Mouse (Mus musculus): ENCODE measurements around the gene Exosc6. TPM values are rescaled to one million over a fixed set of nuclear protein-coding genes. Genes with fewer than 3 reads are reported as not detected.
A peak's percentile ranks its signal among the peaks of the same experiment; 100 is the strongest.
"Not testable (repeated sequence)": the region's sequence is repeated elsewhere in the genome, so short reads cannot be mapped to it uniquely, and the experiment has no call there.

The Exosc6 gene
- polyA plus RNA-seq, 1 experiment from 2014 or later: 10.8 TPM

DNA sequence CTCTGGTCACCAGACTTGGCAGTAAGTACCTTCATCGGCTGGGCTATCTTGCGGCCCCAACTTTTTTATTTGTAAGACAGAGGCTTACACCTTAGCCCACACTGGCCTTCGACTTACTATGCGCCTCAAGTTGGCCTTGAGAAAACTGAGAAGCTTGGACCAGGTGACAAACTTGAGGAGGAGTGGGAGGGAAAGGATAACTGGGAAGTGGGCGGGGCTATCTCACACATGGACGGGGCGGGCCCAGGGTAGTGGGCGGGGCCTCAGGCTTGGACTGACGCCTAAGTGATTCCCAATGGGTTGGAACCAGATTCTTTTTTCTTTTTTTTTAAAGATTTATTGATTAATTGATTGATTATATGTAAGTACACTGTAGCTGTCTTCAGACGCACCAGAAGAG is 11.3 kb downstream of the Exosc6 start:
- H3K36me3 ChIP-seq (ENCODE audit: control insufficient read depth, insufficient read depth, low read length): no peaks in the 10 kb centered on the region
- 33% methylated on average over 10 of the region's 10 CpGs for WGBS
- no peak for DNase-seq (ENCODE audit: low spot score)
- no peak overlapping the region for H3K27ac ChIP-seq (ENCODE audit: low read depth, low read length)
- H3K4me3 ChIP-seq (ENCODE audit: low read depth, low read length): no peak overlapping the region
- H3K4me2 ChIP-seq (ENCODE audit: low read depth, low read length, severe bottlenecking): no peak overlapping the region
- H3K4me1 ChIP-seq (replicated peaks; ENCODE audit: control insufficient read depth, insufficient read depth, low read length): no peaks in the 10 kb centered on the region
- H3K9me3 ChIP-seq (ENCODE audit: control insufficient read depth, low read length): no peaks in the 10 kb centered on the region
- H3K27me3 ChIP-seq (ENCODE audit: control insufficient read depth, insufficient read depth, low read length): no peaks in the 10 kb centered on the region
- no peak overlapping the region for H3K9ac ChIP-seq (ENCODE audit: low read length)
- ATAC-seq (replicated peaks; ENCODE audit: low FRiP score): no peak

DNA sequence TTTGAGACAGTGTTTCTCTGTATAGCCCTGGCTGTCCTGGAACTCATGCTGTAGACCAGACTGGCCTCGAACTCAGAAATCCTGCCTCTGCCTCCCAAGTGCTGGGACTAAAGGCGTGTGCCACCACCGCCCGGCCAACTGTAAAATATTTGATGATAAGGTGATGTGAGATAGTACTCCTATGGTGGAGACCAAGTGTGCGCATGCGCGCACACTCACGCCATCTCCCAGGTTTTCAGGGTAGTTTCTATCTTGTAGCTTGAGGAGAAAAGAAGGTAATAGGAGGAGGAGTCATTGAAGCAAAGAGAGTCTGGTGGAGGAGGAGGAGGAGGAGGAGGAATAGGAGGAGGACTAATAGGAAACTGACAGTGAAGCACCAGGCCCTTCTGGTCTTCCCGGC is 12.5 kb downstream of the Exosc6 start:
- not testable (repeated sequence) for H3K27ac ChIP-seq (ENCODE audit: low read depth, low read length); H3K4me3 ChIP-seq (ENCODE audit: low read depth, low read length); H3K9me3 ChIP-seq (ENCODE audit: control insufficient read depth, low read length)

DNA sequence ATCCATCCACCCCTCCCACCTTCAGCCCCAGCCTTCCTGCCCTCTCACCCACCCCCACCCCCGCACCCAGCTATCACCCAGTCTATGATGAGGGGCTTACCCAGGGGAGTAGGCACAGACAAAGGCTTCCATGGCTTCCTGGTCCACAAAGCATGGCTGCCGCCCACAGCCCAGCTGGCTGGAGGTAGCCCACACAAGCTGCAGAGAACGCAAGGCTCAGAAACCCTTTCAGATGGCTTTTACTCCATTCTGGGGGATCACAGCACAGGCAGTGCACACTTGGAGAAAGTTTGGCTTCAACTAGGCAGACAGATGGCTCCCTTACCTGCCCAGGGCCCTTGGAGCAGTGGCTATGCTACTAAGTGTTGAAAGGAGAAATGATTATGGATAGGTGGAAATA is 19.8 kb downstream of the Exosc6 start:
- Histone ChIP-seq H3K4me3 (ENCODE audit: low read depth, low read length) (no peak overlapping the region), H3K27ac (ENCODE audit: low read depth, low read length) (no peak overlapping the region), H3K27me3 (ENCODE audit: control insufficient read depth, insufficient read depth, low read length) (no peaks in the 10 kb centered on the region), H3K4me2 (ENCODE audit: low read depth, low read length, severe bottlenecking) (no peak overlapping the region), H3K36me3 (ENCODE audit: control insufficient read depth, insufficient read depth, low read length) (no peaks in the 10 kb centered on the region), H3K4me1 (replicated peaks; ENCODE audit: control insufficient read depth, insufficient read depth, low read length) (0 out of 2 replicates have a peak, but pooled peaks cover 2% of the 10 kb centered on the region), H3K9ac (ENCODE audit: low read length) (no peak overlapping the region), H3K9me3 (ENCODE audit: control insufficient read depth, low read length) (no peaks in the 10 kb centered on the region)
- DNase-seq (ENCODE audit: low spot score) (no peak), ATAC-seq (replicated peaks; ENCODE audit: low FRiP score) (no peak)
- 78% methylated on average over 3 of the region's 3 CpGs for WGBS

More for the DNA sequence above, 12.5 kb downstream of the Exosc6 start:
- not testable (repeated sequence) for H3K4me1 ChIP-seq (replicated peaks; ENCODE audit: control insufficient read depth, insufficient read depth, low read length); DNase-seq (ENCODE audit: low spot score); H3K36me3 ChIP-seq (ENCODE audit: control insufficient read depth, insufficient read depth, low read length); ATAC-seq (replicated peaks; ENCODE audit: low FRiP score); H3K4me2 ChIP-seq (ENCODE audit: low read depth, low read length, severe bottlenecking); H3K9ac ChIP-seq (ENCODE audit: low read length); H3K27me3 ChIP-seq (ENCODE audit: control insufficient read depth, insufficient read depth, low read length)
- WGBS: 88% methylated on average over 9 of the region's 9 CpGs

DNA sequence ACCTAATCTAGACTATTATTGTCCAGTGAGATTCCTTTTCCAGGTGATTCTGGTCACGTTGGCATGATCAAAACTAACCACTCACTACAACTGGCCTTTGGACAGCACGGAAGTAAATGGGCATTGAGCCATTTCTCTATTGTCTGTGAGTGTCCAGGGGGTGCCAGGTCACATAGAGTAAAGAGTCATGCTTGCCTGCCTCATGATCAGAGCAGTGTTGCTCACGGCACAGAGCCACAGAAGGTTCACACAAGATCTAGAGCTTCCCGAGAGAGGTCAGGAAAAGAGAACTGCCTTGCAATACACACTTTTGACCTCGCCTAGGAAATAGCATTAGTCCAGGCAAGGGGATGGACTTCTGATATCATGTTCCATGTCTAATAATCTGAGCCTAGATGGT is 23.3 kb downstream of the Exosc6 start:
- H3K36me3 ChIP-seq (ENCODE audit: control insufficient read depth, insufficient read depth, low read length): no peaks in the 10 kb centered on the region
- DNase-seq (ENCODE audit: low spot score): no peak
- H3K27me3 ChIP-seq (ENCODE audit: control insufficient read depth, insufficient read depth, low read length): no peaks in the 10 kb centered on the region
- peaks cover 6% of the 10 kb centered on the region for H3K4me1 ChIP-seq (replicated peaks; ENCODE audit: control insufficient read depth, insufficient read depth, low read length)
- no peak overlapping the region for H3K4me3 ChIP-seq (ENCODE audit: low read depth, low read length)
- no peaks in the 10 kb centered on the region for H3K9me3 ChIP-seq (ENCODE audit: control insufficient read depth, low read length)
- ATAC-seq (replicated peaks; ENCODE audit: low FRiP score): no peak
- H3K9ac ChIP-seq (ENCODE audit: low read length): no peak overlapping the region
- WGBS: 72% methylated on average over 5 of the region's 5 CpGs
- no peak overlapping the region for H3K4me2 ChIP-seq (ENCODE audit: low read depth, low read length, severe bottlenecking)
- H3K27ac ChIP-seq (ENCODE audit: low read depth, low read length): no peak overlapping the region

DNA sequence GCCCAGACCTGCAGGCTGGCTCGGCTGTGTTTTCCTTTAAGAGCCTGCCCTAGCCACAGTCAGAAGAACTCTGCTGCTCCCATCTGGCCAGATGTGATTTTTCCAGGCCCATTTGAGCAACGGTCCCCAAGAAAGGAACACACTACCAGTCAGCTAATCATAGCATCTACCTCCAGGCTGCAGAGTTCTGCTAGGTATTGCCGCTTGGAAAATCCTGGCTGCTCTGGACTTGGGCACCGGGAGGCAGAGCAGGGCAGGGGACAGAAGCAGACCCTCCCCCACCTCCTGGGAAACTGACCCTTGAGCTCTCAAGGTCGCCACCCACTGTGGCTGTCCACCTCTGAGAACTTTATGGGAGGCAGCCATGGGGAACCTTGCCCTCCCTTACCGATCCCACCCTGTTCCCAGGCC is 23.7 kb downstream of the Exosc6 start:
- H3K9ac ChIP-seq (ENCODE audit: low read length): no peak overlapping the region

DNA sequence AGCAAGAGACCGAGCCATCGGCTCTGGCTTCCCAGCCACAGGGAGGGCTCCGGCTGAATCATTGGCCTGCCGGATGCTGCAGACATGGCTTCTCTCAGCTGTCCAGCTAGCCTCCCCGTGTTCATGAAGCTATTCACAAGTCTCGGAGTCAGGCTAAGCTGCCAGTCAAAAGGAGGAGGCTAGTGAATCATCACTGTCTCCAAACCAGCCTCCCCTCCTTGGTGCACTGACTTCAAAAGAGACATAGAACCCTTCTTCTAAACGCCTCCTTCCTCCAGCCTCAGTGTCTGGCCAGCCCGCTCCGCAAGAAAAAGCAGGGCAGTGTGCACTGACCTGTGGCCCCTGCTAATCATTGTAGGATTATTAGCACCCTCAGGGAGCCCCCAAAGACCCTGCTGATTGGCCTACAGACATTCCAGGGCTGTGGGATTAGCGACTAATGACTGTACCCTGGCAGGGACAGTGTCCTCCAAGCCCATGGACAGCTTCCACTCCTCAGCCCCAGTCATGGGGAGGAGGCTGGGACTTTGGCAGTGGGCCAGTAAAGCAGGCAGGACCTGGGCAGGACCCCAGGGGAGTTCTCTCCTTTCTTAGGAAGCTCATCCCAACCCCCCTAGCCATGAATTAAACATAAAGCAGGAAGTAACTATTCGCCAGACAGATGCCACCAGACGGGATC is 25.6 kb downstream of the Exosc6 start:
- Histone ChIP-seq H3K36me3 (ENCODE audit: control insufficient read depth, insufficient read depth, low read length) (no peaks in the 10 kb centered on the region), H3K4me3 (ENCODE audit: low read depth, low read length) (no peak overlapping the region), H3K27ac (ENCODE audit: low read depth, low read length) (no peak overlapping the region), H3K4me1 (replicated peaks; ENCODE audit: control insufficient read depth, insufficient read depth, low read length) (peaks cover 6% of the 10 kb centered on the region), H3K9me3 (ENCODE audit: control insufficient read depth, low read length) (no peaks in the 10 kb centered on the region), H3K27me3 (ENCODE audit: control insufficient read depth, insufficient read depth, low read length) (no peaks in the 10 kb centered on the region), H3K9ac (ENCODE audit: low read length) (no peak overlapping the region; the same call in 1 of the 2 replicates), H3K4me2 (ENCODE audit: low read depth, low read length, severe bottlenecking) (no peak overlapping the region)
- DNase-seq (ENCODE audit: low spot score) (no peak), ATAC-seq (replicated peaks; ENCODE audit: low FRiP score) (no peak)
- WGBS: 43% methylated on average over 12 of the region's 12 CpGs

More for the DNA sequence above, 23.7 kb downstream of the Exosc6 start:
- H3K9me3 ChIP-seq (ENCODE audit: control insufficient read depth, low read length): no peaks in the 10 kb centered on the region
- no peak for DNase-seq (ENCODE audit: low spot score)
- no peak overlapping the region for H3K27ac ChIP-seq (ENCODE audit: low read depth, low read length)
- no peaks in the 10 kb centered on the region for H3K27me3 ChIP-seq (ENCODE audit: control insufficient read depth, insufficient read depth, low read length)
- no peak overlapping the region for H3K4me3 ChIP-seq (ENCODE audit: low read depth, low read length)
- no peak overlapping the region for H3K4me2 ChIP-seq (ENCODE audit: low read depth, low read length, severe bottlenecking)
- peaks cover 6% of the 10 kb centered on the region for H3K4me1 ChIP-seq (replicated peaks; ENCODE audit: control insufficient read depth, insufficient read depth, low read length)
- no peaks in the 10 kb centered on the region for H3K36me3 ChIP-seq (ENCODE audit: control insufficient read depth, insufficient read depth, low read length)
- WGBS: 34% methylated on average over 6 of the region's 6 CpGs
- no peak for ATAC-seq (replicated peaks; ENCODE audit: low FRiP score)

DNA sequence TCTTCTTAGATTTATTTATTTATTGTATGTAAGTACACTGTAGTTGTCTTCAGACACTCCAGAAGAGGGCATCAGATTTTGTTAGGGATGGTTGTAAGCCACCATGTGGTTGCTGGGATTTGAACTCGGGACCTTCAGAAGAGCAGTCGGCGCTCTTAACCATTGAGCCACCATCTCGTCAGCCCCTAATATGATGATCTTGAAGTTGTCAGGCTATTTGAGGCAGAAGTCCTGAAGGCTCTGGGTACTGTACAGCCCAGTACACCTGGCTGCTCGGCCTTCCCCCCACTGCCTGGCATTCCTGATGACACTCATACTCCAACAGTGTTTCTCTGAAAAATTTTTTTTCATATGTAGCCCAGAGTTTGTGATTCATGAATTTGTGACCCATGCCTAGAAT is 27.8 kb downstream of the Exosc6 start:
- not testable (repeated sequence) for H3K4me1 ChIP-seq (replicated peaks; ENCODE audit: control insufficient read depth, insufficient read depth, low read length); H3K9me3 ChIP-seq (ENCODE audit: control insufficient read depth, low read length); H3K9ac ChIP-seq (ENCODE audit: low read length); DNase-seq (ENCODE audit: low spot score); H3K36me3 ChIP-seq (ENCODE audit: control insufficient read depth, insufficient read depth, low read length); H3K4me3 ChIP-seq (ENCODE audit: low read depth, low read length); H3K4me2 ChIP-seq (ENCODE audit: low read depth, low read length, severe bottlenecking); ATAC-seq (replicated peaks; ENCODE audit: low FRiP score); H3K27ac ChIP-seq (ENCODE audit: low read depth, low read length); H3K27me3 ChIP-seq (ENCODE audit: control insufficient read depth, insufficient read depth, low read length)
- 93% methylated on average over 5 of the region's 5 CpGs for WGBS

DNA sequence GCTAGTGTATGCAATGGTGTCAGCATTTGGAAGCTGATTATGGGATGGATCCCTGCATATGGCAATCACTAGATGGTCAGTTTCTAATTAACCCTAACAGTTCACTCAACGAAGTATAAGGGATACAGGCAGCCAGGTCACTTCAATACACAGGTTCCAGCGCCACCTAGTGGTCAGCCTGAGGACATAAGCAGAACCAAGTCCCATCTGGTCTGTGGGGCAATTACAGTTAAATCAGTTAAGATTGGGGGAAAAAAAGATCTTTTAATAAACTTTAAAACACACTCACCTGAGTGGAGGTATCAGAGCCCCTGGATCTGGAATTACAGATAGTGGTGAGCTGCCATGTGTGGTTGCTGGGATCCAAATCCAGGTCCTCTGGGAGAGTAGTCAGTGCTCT is 34.0 kb downstream of the Exosc6 start:
- H3K27me3 ChIP-seq (ENCODE audit: control insufficient read depth, insufficient read depth, low read length): no peaks in the 10 kb centered on the region
- H3K27ac ChIP-seq (ENCODE audit: low read depth, low read length): no peak overlapping the region
- WGBS: 0% methylated on average over 2 of the region's 2 CpGs
- no peaks in the 10 kb centered on the region for H3K9me3 ChIP-seq (ENCODE audit: control insufficient read depth, low read length)
- DNase-seq (ENCODE audit: low spot score) (peak; percentile 90), ATAC-seq (replicated peaks; ENCODE audit: low FRiP score) (no peak)
- no peaks in the 10 kb centered on the region; the same call in 1 of the 2 replicates for H3K4me1 ChIP-seq (replicated peaks; ENCODE audit: control insufficient read depth, insufficient read depth, low read length)
- no peaks in the 10 kb centered on the region for H3K36me3 ChIP-seq (ENCODE audit: control insufficient read depth, insufficient read depth, low read length)
- no peak overlapping the region for H3K9ac ChIP-seq (ENCODE audit: low read length)
- no peak overlapping the region for H3K4me3 ChIP-seq (ENCODE audit: low read depth, low read length)
- no peak overlapping the region for H3K4me2 ChIP-seq (ENCODE audit: low read depth, low read length, severe bottlenecking)

DNA sequence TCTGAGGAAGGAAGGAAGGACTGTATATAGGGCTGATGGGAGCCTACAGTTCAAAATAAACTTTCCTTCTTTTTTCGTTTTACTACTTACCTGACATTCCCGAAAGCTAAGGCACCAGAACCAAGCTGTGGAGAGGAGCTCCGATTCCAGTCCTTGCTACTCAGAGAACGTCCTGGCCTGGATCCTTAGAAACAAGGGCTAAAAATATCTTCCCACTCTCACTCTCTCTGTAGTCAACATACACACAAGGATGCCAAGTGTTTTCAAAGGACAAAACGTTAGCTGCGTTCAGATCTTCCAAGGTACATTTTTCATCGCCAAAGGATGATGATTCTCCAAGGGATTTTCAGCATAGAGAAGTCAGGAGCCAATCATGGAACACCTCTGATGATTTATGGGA is 35.6 kb downstream of the Exosc6 start:
- WGBS: 86% methylated on average over 7 of the region's 7 CpGs
- Histone ChIP-seq H3K9me3 (ENCODE audit: control insufficient read depth, low read length) (no peaks in the 10 kb centered on the region), H3K4me1 (replicated peaks; ENCODE audit: control insufficient read depth, insufficient read depth, low read length) (no peaks in the 10 kb centered on the region; the same call in 1 of the 2 replicates), H3K27ac (ENCODE audit: low read depth, low read length) (no peak overlapping the region), H3K27me3 (ENCODE audit: control insufficient read depth, insufficient read depth, low read length) (no peaks in the 10 kb centered on the region), H3K4me2 (ENCODE audit: low read depth, low read length, severe bottlenecking) (no peak overlapping the region), H3K9ac (ENCODE audit: low read length) (no peak overlapping the region), H3K4me3 (ENCODE audit: low read depth, low read length) (no peak overlapping the region), H3K36me3 (ENCODE audit: control insufficient read depth, insufficient read depth, low read length) (no peaks in the 10 kb centered on the region)
- ATAC-seq (replicated peaks; ENCODE audit: low FRiP score) (no peak), DNase-seq (ENCODE audit: low spot score) (no peak)

Measured in forebrain, embryonic 11.5 days (tissue).